Mouse (Mus musculus) spleen, adult 2 months (tissue): ENCODE measurements around the gene Ankrd52. TPM values are rescaled to one million over a fixed set of nuclear protein-coding genes. Genes with fewer than 3 reads are reported as not detected.

Experiments
- DNase-seq, 2 experiments: peaks; one replicate each; pipeline versions ENCODE4 v3.0.0 to v3.0.0-alpha.2; 2012 to 2021; ENCODE audit warnings: low spot score in 2 of 2, low read depth in 1 of 2
- H3K27ac ChIP-seq: fragments of 200-500 bp; 2 replicates; pipeline ENCODE4 v1.5.1; 2012; ENCODE audit warnings: low read length, inconsistent platforms; ENCODE audit not compliant: insufficient read depth
- H3K27me3 ChIP-seq: fragments of 200-500 bp; 2 replicates; pipeline ENCODE4 v1.6.1; 2012; ENCODE audit warnings: mild to moderate bottlenecking, moderate library complexity, low read length, inconsistent platforms; ENCODE audit not compliant: control insufficient read depth, insufficient read depth
- H3K36me3 ChIP-seq: fragments of 200-500 bp; 2 replicates; pipeline ENCODE4 v1.6.1; 2012; ENCODE audit warnings: mild to moderate bottlenecking, low read length, inconsistent platforms; ENCODE audit not compliant: control insufficient read depth, insufficient read depth
- H3K4me1 ChIP-seq: fragments of 200-500 bp; 2 replicates; pipeline ENCODE4 v1.6.1; 2011; ENCODE audit warnings: inconsistent platforms; ENCODE audit not compliant: control insufficient read depth, insufficient read depth, insufficient read length
- H3K4me3 ChIP-seq: fragments of 200-500 bp; 2 replicates; pipeline ENCODE4 v1.5.1; 2011; ENCODE audit warnings: mild to moderate bottlenecking, inconsistent platforms; ENCODE audit not compliant: insufficient read depth, insufficient read length; ENCODE audit errors: extremely low read depth
- CTCF ChIP-seq: fragments of 200-500 bp; IDR thresholded peaks from 2 replicates; pipeline ENCODE4 v1.5.1; 2011; ENCODE audit warnings: mild to moderate bottlenecking, inconsistent platforms; ENCODE audit not compliant: insufficient read depth, insufficient read length, insufficient replicate concordance; ENCODE audit errors: extremely low read depth
- POLR2A ChIP-seq: fragments of 200-500 bp; IDR thresholded peaks from 2 replicates; pipeline ENCODE4 v1.6.1; 2011; ENCODE audit warnings: low read depth, low read length, inconsistent platforms
- WGBS: fragments of 180-500 bp; shearing (Covaris S2); methylation state at CpG from one replicate; pipeline ENCODE4 v1.1.7; 2018; 5-methylcytosine and 5-hydroxymethylcytosine counted together
- polyA plus RNA-seq: library from polyadenylated mRNA; depleted of rRNA; stranded (reverse); fragments of >200 nt; gene quantifications from 2 replicates; pipeline ENCODE4 v1.2.3, GENCODE M21; 2012

Gene Ankrd52
- polyA plus RNA-seq, 1 experiment: 31.1 TPM

GRCm38 (mm10) chr10:128377222-128377939 lies 466 bp downstream of the Ankrd52 start:
- Histone ChIP-seq H3K4me3 (peak overlapping the region; percentile 92), H3K27me3 (no peaks in the 10 kb centered on the region), H3K4me1 (peaks cover 9% of the 10 kb centered on the region; the same call in 1 of the 2 replicates), H3K27ac (peak overlapping the region; percentile 70), H3K36me3 (peaks cover 18% of the 10 kb centered on the region)
- TF ChIP-seq POLR2A (no peak), CTCF (no peak)
- WGBS: 1% methylated on average over 47 of the region's 47 CpGs
- peak in 1 of 2 experiments; percentile 33 for DNase-seq

- no peak for DNase-seq
- WGBS: 76% methylated on average over 14 of the region's 14 CpGs
- peak overlapping the region; percentile 92 for H3K4me3 ChIP-seq
- H3K36me3 ChIP-seq: peaks cover 24% of the 10 kb centered on the region
- peaks cover 9% of the 10 kb centered on the region; the same call in 1 of the 2 replicates for H3K4me1 ChIP-seq
- no peaks in the 10 kb centered on the region for H3K27me3 ChIP-seq
- TF ChIP-seq CTCF (no peak), POLR2A (no peak)
- H3K27ac ChIP-seq: no peak overlapping the region
Measured at GRCm38 (mm10) chr10:128377940-128378448, 1.1 kb downstream of the Ankrd52 start.

- H3K27ac ChIP-seq: no peak overlapping the region
- no peak for TF ChIP-seq CTCF
- TF ChIP-seq POLR2A: no peak
- no peak for DNase-seq
- peaks cover 9% of the 10 kb centered on the region; the same call in 1 of the 2 replicates for H3K4me1 ChIP-seq
- WGBS: 81% methylated on average over 3 of the region's 3 CpGs
- peaks cover 28% of the 10 kb centered on the region for H3K36me3 ChIP-seq
- no peak overlapping the region for H3K4me3 ChIP-seq
- H3K27me3 ChIP-seq: no peaks in the 10 kb centered on the region
Measured at GRCm38 (mm10) chr10:128378462-128378861, 1.5 kb downstream of the Ankrd52 start.

- Histone ChIP-seq H3K27me3 (no peaks in the 10 kb centered on the region), H3K27ac (no peak overlapping the region), H3K4me3 (no peak overlapping the region), H3K4me1 (peaks cover 9% of the 10 kb centered on the region; the same call in 1 of the 2 replicates), H3K36me3 (peaks cover 35% of the 10 kb centered on the region)
- no peak for DNase-seq
- WGBS: 98% methylated on average over 7 of the region's 7 CpGs
- TF ChIP-seq CTCF (no peak), POLR2A (no peak)
Measured at GRCm38 (mm10) chr10:128379260-128379659, 2.3 kb downstream of the Ankrd52 start.

GRCm38 (mm10) chr10:128380565-128380964 lies 3.6 kb downstream of the Ankrd52 start:
- Histone ChIP-seq H3K4me1 (peaks cover 9% of the 10 kb centered on the region; the same call in 1 of the 2 replicates), H3K27me3 (no peaks in the 10 kb centered on the region), H3K4me3 (no peak overlapping the region), H3K36me3 (peaks cover 43% of the 10 kb centered on the region), H3K27ac (no peak overlapping the region)
- WGBS: 87% methylated on average over 5 of the region's 5 CpGs
- no peak for DNase-seq
- TF ChIP-seq POLR2A: no peak
- no peak for TF ChIP-seq CTCF

- TF ChIP-seq POLR2A (no peak), CTCF (no peak)
- H3K27ac ChIP-seq: no peak overlapping the region
- no peak for DNase-seq
- H3K4me1 ChIP-seq: peaks cover 6% of the 10 kb centered on the region; the same call in 1 of the 2 replicates
- WGBS: 94% methylated on average over 8 of the region's 8 CpGs
- no peaks in the 10 kb centered on the region for H3K27me3 ChIP-seq
- peaks cover 58% of the 10 kb centered on the region for H3K36me3 ChIP-seq
- H3K4me3 ChIP-seq: no peak overlapping the region
Measured at GRCm38 (mm10) chr10:128382482-128382881, 5.6 kb downstream of the Ankrd52 start.

GRCm38 (mm10) chr10:128385902-128386301 lies 9.0 kb downstream of the Ankrd52 start:
- no peak for DNase-seq
- TF ChIP-seq CTCF: no peak
- TF ChIP-seq POLR2A: no peak
- Histone ChIP-seq H3K36me3 (peaks cover 79% of the 10 kb centered on the region), H3K27ac (no peak overlapping the region), H3K27me3 (no peaks in the 10 kb centered on the region), H3K4me1 (no peaks in the 10 kb centered on the region), H3K4me3 (no peak overlapping the region)
- 92% methylated on average over 7 of the region's 7 CpGs for WGBS
